Comparison of ENCODE assay signal across 30 mouse cellular contexts in genomic region chr12:55539157-55539556, GRCm38 (mm10). TPM values are rescaled to one million over a fixed set of nuclear protein-coding genes. Genes with fewer than 3 reads are reported as not detected.
A peak's percentile ranks its signal among the peaks of the same experiment; 100 is the strongest.
DNase-seq lines count a peak whose midpoint lies in the region; ATAC-seq lines count a peak whose summit lies in the region.
"Had no signal": no experiment of that assay in that cellular context is flagged by ENCODE, and none has a peak within 500 bp of the region (broad histone marks: within the 10 kb centered on the region; RNA-seq: fewer than 3 reads in every experiment).

No protein-coding gene starts in this region.

- no peak overlapping the region for H3K27ac ChIP-seq in liver, embryonic 11.5 days (ENCODE audit: low read depth, low read length)
- H3K27ac ChIP-seq: embryonic facial prominence, embryonic 13.5 days; embryonic facial prominence, embryonic 15.5 days; forebrain, embryonic 10.5 days had no signal

- DNase-seq in A20 (ENCODE audit: low read depth, low spot score) (peak; percentile 16), ES-CJ7 (ENCODE audit: low read depth, low spot score) (peak; percentile 37), R1 (ENCODE audit: low read depth, low spot score) (peak; percentile 37)
- DNase-seq in thymus, adult 18-20 months = no peak
- no peak for DNase-seq in ovary, postnatal 10 days (ENCODE audit: low spot score)
- no peak for DNase-seq in liver, embryonic 11.5 days (ENCODE audit: low spot score)
- DNase-seq: adrenal gland, adult 2 months; adrenal gland, postnatal 10 days; adrenal gland, postnatal 25 days; B cell, adult 2 months; cerebellum, adult 11 months; cerebellum, adult 18-20 months; cerebellum, adult 8-10 months; cerebellum, adult 9-11 months; cerebellum, postnatal 14 days; cerebellum, postnatal 36 days; embryo, embryonic 11 days had no signal

- no peak overlapping the region for H3K4me2 ChIP-seq in liver, embryonic 11.5 days
- H3K4me2 ChIP-seq: embryonic facial prominence, embryonic 13.5 days; embryonic facial prominence, embryonic 15.5 days; forebrain, embryonic 12.5 days had no signal

- WGBS in liver, embryonic 11.5 days = 64% methylated on average over 8 of the region's 8 CpGs

- H3K36me3 ChIP-seq in liver, embryonic 11.5 days (ENCODE audit: control insufficient read depth, insufficient read depth, low read length) = no peaks in the 10 kb centered on the region
- H3K36me3 ChIP-seq: embryonic facial prominence, embryonic 13.5 days; embryonic facial prominence, embryonic 15.5 days; forebrain, embryonic 10.5 days; forebrain, embryonic 12.5 days; G1E had no signal

- H3K4me3 ChIP-seq in liver, embryonic 11.5 days (ENCODE audit: low read depth, low read length) = no peak overlapping the region
- H3K4me3 ChIP-seq: embryonic facial prominence, embryonic 13.5 days; embryonic facial prominence, embryonic 15.5 days; erythroblast, embryonic 14.5 days; forebrain, embryonic 10.5 days; forebrain, embryonic 12.5 days had no signal

- no peaks in the 10 kb centered on the region for H3K4me1 ChIP-seq in liver, embryonic 11.5 days (replicated peaks; ENCODE audit: control insufficient read depth, insufficient read depth, low read length)
- H3K4me1 ChIP-seq: embryonic facial prominence, embryonic 13.5 days; embryonic facial prominence, embryonic 15.5 days had no signal

- H3K27me3 ChIP-seq in liver, embryonic 11.5 days (replicated peaks; ENCODE audit: control insufficient read depth, insufficient read depth, low read length) = peaks cover 9% of the 10 kb centered on the region
- H3K27me3 ChIP-seq: CH12.LX had no signal

- no peaks in the 10 kb centered on the region for H3K9me3 ChIP-seq in liver, embryonic 11.5 days (ENCODE audit: control insufficient read depth, low read length)
- H3K9me3 ChIP-seq: embryonic facial prominence, embryonic 13.5 days; embryonic facial prominence, embryonic 15.5 days; forebrain, embryonic 10.5 days; forebrain, embryonic 12.5 days had no signal

- no peak for ATAC-seq in liver, embryonic 11.5 days (replicated peaks; ENCODE audit: low FRiP score)
- ATAC-seq: activated CD4-positive, CD25-positive, alpha-beta regulatory T cell, adult 4 months; CD4-positive, CD25-positive, alpha-beta regulatory T cell, adult 4 months; Patski had no signal

- no peak overlapping the region for H3K9ac ChIP-seq in liver, embryonic 11.5 days (ENCODE audit: low read depth, low read length)
- H3K9ac ChIP-seq: embryonic facial prominence, embryonic 13.5 days; embryonic facial prominence, embryonic 15.5 days had no signal

RNA-seq across cellular contexts. Expression of gene Aldoart2, which starts 25.9 kb away (rescaled TPM):
- polyA plus RNA-seq in liver, embryonic 11.5 days (2014; fragmentation: Nextera tagmentation; extraction: Ambion mirVana) = 0.10 and 0.27 TPM in 2 replicates
- polyA plus RNA-seq: adrenal gland, adult 2 months; embryonic facial prominence, embryonic 13.5 days; embryonic facial prominence, embryonic 15.5 days; forebrain, embryonic 10.5 days; forebrain, embryonic 12.5 days; forebrain, embryonic 14.5 days; forebrain, embryonic 16.5 days; frontal cortex, adult 2 months had no signal

RNA-seq across cellular contexts. Expression of gene Nfkbia, which starts 46.7 kb away (rescaled TPM):
- polyA plus RNA-seq in liver, embryonic 11.5 days (2014; fragmentation: Nextera tagmentation; extraction: Ambion mirVana) = 25.8 TPM in 2 replicates

Comparison
In these comparisons a context has a peak if more than half of its experiments do, and no peak if none do; other contexts are left out.
1. DNase-seq: peak in A20 (single experiment), ES-CJ7 (single experiment) and R1 (single experiment); none in thymus, adult 18-20 months (0 of 2), ovary, postnatal 10 days (single experiment) and liver, embryonic 11.5 days (single experiment).